Mouse (Mus musculus) heart, adult 2 months (tissue): ENCODE data around the gene Wnt8b.

Experiments used
- CTCF ChIP-seq: fragments of 200-600 bp; IDR thresholded peaks from 2 replicates; pipeline ENCODE4 v1.8.1; 2022; ENCODE audit warnings: antibody characterized with exemption, mild to moderate bottlenecking, moderate library complexity
- EP300 ChIP-seq: fragments of 200-500 bp; IDR thresholded peaks from 2 replicates; pipeline ENCODE4 v1.6.1; 2011; ENCODE audit warnings: low read depth, low read length, control low read depth; ENCODE audit not compliant: insufficient read depth
- POLR2A ChIP-seq: fragments of 200-500 bp; IDR thresholded peaks from 2 replicates; pipeline ENCODE4 v1.6.1; 2011; ENCODE audit warnings: mild to moderate bottlenecking, low read depth, low read length, control low read depth; ENCODE audit not compliant: insufficient read depth

- TF ChIP-seq CTCF (no peak), POLR2A (no peak), EP300 (no peak)
These were observed at the start of gene Wnt8b for GRCm38 (mm10) chr19:44493128-44493527.
